17 mouse cellular contexts compared by ENCODE assay signal in genomic region chr2:172843903-172844302, GRCm38 (mm10).
DNase-seq lines count a peak whose midpoint lies in the region; ATAC-seq lines count a peak whose summit lies in the region.
"Had no signal": no experiment of that assay in that cellular context is flagged by ENCODE, and none has a peak within 500 bp of the region (broad histone marks: within the 10 kb centered on the region; RNA-seq: fewer than 3 reads in every experiment).

No protein-coding gene starts in this region.

- H3K36me3 ChIP-seq in heart, embryonic 12.5 days: no peaks in the 10 kb centered on the region
- no peaks in the 10 kb centered on the region for H3K36me3 ChIP-seq in heart, embryonic 16.5 days (ENCODE audit: control insufficient read depth, insufficient read depth)
- H3K36me3 ChIP-seq in embryonic facial prominence, embryonic 13.5 days: no peaks in the 10 kb centered on the region
- H3K36me3 ChIP-seq: hindbrain, embryonic 10.5 days; intestine, embryonic 15.5 days had no signal

- no peak for DNase-seq in heart, postnatal 14 days
- DNase-seq in heart, postnatal 10 days: no peak
- no peak for DNase-seq in left cerebral cortex, adult 8-10 months (ENCODE audit: low spot score in 2 of 2)
- DNase-seq: adrenal gland, adult 2 months; adrenal gland, postnatal 25 days; cerebellum, adult 18-20 months; cerebellum, postnatal 10 days; gastrocnemius, adult 2 months; gastrocnemius, postnatal 25 days; kidney, adult 18-20 months had no signal

- H3K4me1 ChIP-seq in heart, embryonic 12.5 days (replicated peaks): peaks cover 45% of the 10 kb centered on the region
- H3K4me1 ChIP-seq in heart, embryonic 16.5 days (ENCODE audit: control insufficient read depth, insufficient read depth, low read length): peaks cover 8% of the 10 kb centered on the region
- peaks cover 64% of the 10 kb centered on the region for H3K4me1 ChIP-seq in embryonic facial prominence, embryonic 13.5 days

- no peak overlapping the region for H3K9ac ChIP-seq in heart, embryonic 12.5 days
- no peak overlapping the region for H3K9ac ChIP-seq in heart, embryonic 16.5 days (ENCODE audit: low read length)
- no peak overlapping the region for H3K9ac ChIP-seq in embryonic facial prominence, embryonic 13.5 days
- H3K9ac ChIP-seq: hindbrain, embryonic 14.5 days; intestine, embryonic 15.5 days had no signal

- H3K27ac ChIP-seq in heart, embryonic 12.5 days (ENCODE audit: poor library complexity, severe bottlenecking): peak overlapping the region; percentile 63; the same call in 1 of the 2 replicates
- H3K27ac ChIP-seq in heart, embryonic 16.5 days (ENCODE audit: low read length): no peak overlapping the region
- 0 out of 2 replicates have a peak overlapping the region, but pooled peaks have one; percentile 14 for H3K27ac ChIP-seq in embryonic facial prominence, embryonic 13.5 days
- H3K27ac ChIP-seq: gastrocnemius, adult 2 months; hindbrain, embryonic 10.5 days; hindbrain, embryonic 14.5 days; intestine, embryonic 15.5 days had no signal

- H3K9me3 ChIP-seq in heart, embryonic 12.5 days (replicated peaks): no peaks in the 10 kb centered on the region
- no peaks in the 10 kb centered on the region for H3K9me3 ChIP-seq in heart, embryonic 16.5 days (replicated peaks; ENCODE audit: control insufficient read depth, low read length)
- H3K9me3 ChIP-seq in embryonic facial prominence, embryonic 13.5 days: no peaks in the 10 kb centered on the region
- H3K9me3 ChIP-seq: hindbrain, embryonic 10.5 days; intestine, embryonic 15.5 days had no signal

- H3K4me2 ChIP-seq in heart, embryonic 12.5 days: no peak overlapping the region
- no peak overlapping the region for H3K4me2 ChIP-seq in heart, embryonic 16.5 days (ENCODE audit: low read depth, low read length)
- no peak overlapping the region for H3K4me2 ChIP-seq in embryonic facial prominence, embryonic 13.5 days
- H3K4me2 ChIP-seq: hindbrain, embryonic 14.5 days; intestine, embryonic 15.5 days had no signal

- no peaks in the 10 kb centered on the region for H3K27me3 ChIP-seq in heart, embryonic 12.5 days (replicated peaks)
- H3K27me3 ChIP-seq in heart, embryonic 16.5 days (ENCODE audit: control insufficient read depth, insufficient read depth, low read length): no peaks in the 10 kb centered on the region
- H3K27me3 ChIP-seq in embryonic facial prominence, embryonic 13.5 days: no peaks in the 10 kb centered on the region
- H3K27me3 ChIP-seq: intestine, embryonic 15.5 days had no signal

- no peak overlapping the region for H3K4me3 ChIP-seq in heart, embryonic 12.5 days
- H3K4me3 ChIP-seq in heart, embryonic 16.5 days (ENCODE audit: low read length): no peak overlapping the region
- no peak overlapping the region for H3K4me3 ChIP-seq in embryonic facial prominence, embryonic 13.5 days
- H3K4me3 ChIP-seq: gastrocnemius, adult 2 months; hindbrain, embryonic 10.5 days; intestine, embryonic 15.5 days had no signal

- 56% methylated on average over 9 of the region's 9 CpGs for WGBS in heart, embryonic 12.5 days
- 48% methylated on average over 9 of the region's 9 CpGs for WGBS in heart, embryonic 16.5 days
- 78% methylated on average over 9 of the region's 9 CpGs for WGBS in embryonic facial prominence, embryonic 13.5 days

- intact Hi-C loops in heart, postnatal 14 days (cut with DNase I): no loop called here
- intact Hi-C loops in heart, postnatal 10 days (cut with DNase I): no loop called here

- ATAC-seq in heart, embryonic 12.5 days (ENCODE audit: insufficient number of reproducible peaks, low FRiP score): peak; percentile 60; the same call in 1 of the 2 replicates
- ATAC-seq in heart, embryonic 16.5 days (replicated peaks; ENCODE audit: extremely low read depth, insufficient read depth, low FRiP score): peak; percentile 54; the same call in 1 of the 2 replicates
- no peak for ATAC-seq in embryonic facial prominence, embryonic 13.5 days (ENCODE audit: insufficient number of reproducible peaks, insufficient read depth, low FRiP score, low TSS enrichment, low read depth)
- ATAC-seq: forebrain, embryonic 14.5 days; intestine, embryonic 15.5 days had no signal
